Mouse (Mus musculus): ENCODE measurements around the gene Lce1g. TPM values are rescaled to one million over a fixed set of nuclear protein-coding genes. Genes with fewer than 3 reads are reported as not detected.

Lce1g gene
- polyA plus RNA-seq, 1 experiment from 2014 or later: not detected

Other genes starting within 250 kb of the Lce1g start
- not detected in 2 replicates for gene 2310046K23Rik, start 217.8 kb downstream of the Lce1g start, polyA plus RNA-seq (2015; fragmentation: Nextera tagmentation; extraction: Ambion mirVana)
- gene Ivl, start 178.6 kb downstream of the Lce1g start, polyA plus RNA-seq (2015; fragmentation: Nextera tagmentation; extraction: Ambion mirVana): not detected in 2 replicates
- gene Smcp, start 163.3 kb downstream of the Lce1g start, polyA plus RNA-seq (2015; fragmentation: Nextera tagmentation; extraction: Ambion mirVana): not detected in 2 replicates
- not detected in 2 replicates for gene 2210017I01Rik, start 144.8 kb downstream of the Lce1g start, polyA plus RNA-seq (2015; fragmentation: Nextera tagmentation; extraction: Ambion mirVana)
- not detected in 2 replicates for gene Lce6a, start 130.7 kb downstream of the Lce1g start, polyA plus RNA-seq (2015; fragmentation: Nextera tagmentation; extraction: Ambion mirVana)
- not detected in 2 replicates for gene Lce1a1, start 104.0 kb downstream of the Lce1g start, polyA plus RNA-seq (2015; fragmentation: Nextera tagmentation; extraction: Ambion mirVana)
- not detected in 2 replicates for gene Lce1b, start 95.4 kb downstream of the Lce1g start, polyA plus RNA-seq (2015; fragmentation: Nextera tagmentation; extraction: Ambion mirVana)
- not detected in 2 replicates for gene Lce1a2, start 82.0 kb downstream of the Lce1g start, polyA plus RNA-seq (2015; fragmentation: Nextera tagmentation; extraction: Ambion mirVana)
- not detected in 2 replicates for gene Lce1c, start 73.1 kb downstream of the Lce1g start, polyA plus RNA-seq (2015; fragmentation: Nextera tagmentation; extraction: Ambion mirVana)
- not detected in 2 replicates for gene Lce1d, start 65.1 kb downstream of the Lce1g start, polyA plus RNA-seq (2015; fragmentation: Nextera tagmentation; extraction: Ambion mirVana)
- not detected in 2 replicates for gene Lce1e, start 43.3 kb downstream of the Lce1g start, polyA plus RNA-seq (2015; fragmentation: Nextera tagmentation; extraction: Ambion mirVana)
- not detected in 2 replicates for gene Lce1f, start 32.0 kb downstream of the Lce1g start, polyA plus RNA-seq (2015; fragmentation: Nextera tagmentation; extraction: Ambion mirVana)
- not detected in 2 replicates for gene Gm38119, start 13.2 kb downstream of the Lce1g start, polyA plus RNA-seq (2015; fragmentation: Nextera tagmentation; extraction: Ambion mirVana)
- not detected in 2 replicates for gene Lce1h, start 12.7 kb upstream of the Lce1g start, polyA plus RNA-seq (2015; fragmentation: Nextera tagmentation; extraction: Ambion mirVana)
- not detected in 2 replicates for gene Lce1i, start 26.6 kb upstream of the Lce1g start, polyA plus RNA-seq (2015; fragmentation: Nextera tagmentation; extraction: Ambion mirVana)
- not detected in 2 replicates for gene Lce1j, start 38.2 kb upstream of the Lce1g start, polyA plus RNA-seq (2015; fragmentation: Nextera tagmentation; extraction: Ambion mirVana)
- not detected in 2 replicates for gene Lce1k, start 55.6 kb upstream of the Lce1g start, polyA plus RNA-seq (2015; fragmentation: Nextera tagmentation; extraction: Ambion mirVana)
- gene Kprp, start 74.9 kb upstream of the Lce1g start, polyA plus RNA-seq (2015; fragmentation: Nextera tagmentation; extraction: Ambion mirVana): not detected in 2 replicates
- gene Lce1l, start 98.9 kb upstream of the Lce1g start, polyA plus RNA-seq (2015; fragmentation: Nextera tagmentation; extraction: Ambion mirVana): not detected in 2 replicates
- gene 2310050C09Rik, start 117.9 kb upstream of the Lce1g start, polyA plus RNA-seq (2015; fragmentation: Nextera tagmentation; extraction: Ambion mirVana): not detected in 2 replicates
- not detected in 2 replicates for gene Lce3a, start 173.9 kb upstream of the Lce1g start, polyA plus RNA-seq (2015; fragmentation: Nextera tagmentation; extraction: Ambion mirVana)
- not detected in 2 replicates for gene Lce3b, start 180.6 kb upstream of the Lce1g start, polyA plus RNA-seq (2015; fragmentation: Nextera tagmentation; extraction: Ambion mirVana)
- gene Lce3c, start 192.1 kb upstream of the Lce1g start, polyA plus RNA-seq (2015; fragmentation: Nextera tagmentation; extraction: Ambion mirVana): not detected in 2 replicates
- not detected in 2 replicates for gene Lce3d, start 205.1 kb upstream of the Lce1g start, polyA plus RNA-seq (2015; fragmentation: Nextera tagmentation; extraction: Ambion mirVana)
- gene Lce3e, start 214.7 kb upstream of the Lce1g start, polyA plus RNA-seq (2015; fragmentation: Nextera tagmentation; extraction: Ambion mirVana): not detected in 2 replicates
- not detected in 2 replicates for gene Lce3f, start 239.9 kb upstream of the Lce1g start, polyA plus RNA-seq (2015; fragmentation: Nextera tagmentation; extraction: Ambion mirVana)